Mouse (Mus musculus) small intestine, adult 2 months (tissue): Measurements from ENCODE around the gene Cyren. TPM values are rescaled to one million over a fixed set of nuclear protein-coding genes. Genes with fewer than 3 reads are reported as not detected.

Experiments
- H3K27ac ChIP-seq: fragments of 200-500 bp; 2 replicates; pipeline ENCODE4 v1.5.1; 2012; ENCODE audit warnings: low read depth, low read length, control low read depth, inconsistent platforms; ENCODE audit not compliant: insufficient read depth
- H3K27me3 ChIP-seq: fragments of 200-500 bp; 2 replicates; pipeline ENCODE4 v1.6.1; 2012; ENCODE audit warnings: mild to moderate bottlenecking, moderate library complexity, low read length, inconsistent platforms; ENCODE audit not compliant: control insufficient read depth, insufficient read depth
- H3K36me3 ChIP-seq: fragments of 200-500 bp; 2 replicates; pipeline ENCODE4 v1.6.1; 2012; ENCODE audit warnings: mild to moderate bottlenecking, low read length, control low read depth, inconsistent platforms; ENCODE audit not compliant: control insufficient read depth, insufficient read depth
- H3K4me1 ChIP-seq: fragments of 200-500 bp; 2 replicates; pipeline ENCODE4 v1.6.1; 2012; ENCODE audit warnings: low read length, inconsistent platforms, mixed read lengths; ENCODE audit not compliant: control insufficient read depth, insufficient read depth, insufficient read length
- H3K4me3 ChIP-seq: fragments of 200-500 bp; 2 replicates; pipeline ENCODE4 v1.5.1; 2012; ENCODE audit warnings: low read depth, mild to moderate bottlenecking, control low read depth, inconsistent platforms, low read length, moderate library complexity
- CTCF ChIP-seq: fragments of 200-500 bp; IDR thresholded peaks from 2 replicates; pipeline ENCODE4 v1.5.1; 2012; ENCODE audit warnings: low read depth, mild to moderate bottlenecking, control low read depth, inconsistent platforms, low read length, moderate library complexity, mixed read lengths; ENCODE audit not compliant: insufficient replicate concordance, insufficient read length; ENCODE audit errors: extremely low read depth
- POLR2A ChIP-seq: fragments of 200-500 bp; IDR thresholded peaks from 2 replicates; pipeline ENCODE4 v1.6.1; 2012; ENCODE audit warnings: low read depth, mild to moderate bottlenecking, control low read depth, inconsistent platforms, low read length, moderate library complexity
- whole genome bisulfite sequencing: fragments of 180-500 bp; shearing (Covaris S2); methylation state at CpG from one replicate; pipeline ENCODE4 v1.1.7; 2018; 5-methylcytosine and 5-hydroxymethylcytosine counted together
- polyA plus RNA-seq: library from polyadenylated mRNA; depleted of rRNA; stranded (reverse); fragments of >200 nt; gene quantifications from 2 replicates; pipeline ENCODE4 v1.2.3, GENCODE M21; 2012

The Cyren gene
- polyA plus RNA-seq, 1 experiment = 1.6 TPM

DNA sequence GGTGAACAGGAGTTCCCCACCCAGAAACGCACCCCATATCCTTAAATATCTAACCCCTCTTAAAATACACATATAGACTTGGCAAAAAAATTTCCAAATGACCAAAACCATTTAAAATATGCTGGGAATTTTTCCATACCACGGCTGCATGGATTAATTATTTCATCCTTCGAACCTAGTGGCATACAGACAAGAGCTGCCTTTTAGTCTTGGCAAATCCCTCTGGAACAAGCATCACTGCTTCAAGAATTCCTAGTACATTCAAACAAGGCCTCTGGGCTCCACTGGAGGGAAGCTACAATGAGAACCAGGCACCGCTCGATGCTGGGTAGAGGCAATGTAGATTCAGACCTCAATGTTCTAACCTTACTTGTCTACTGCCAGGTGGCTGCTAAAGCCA is 7.1 kb downstream of the Cyren start:
- 80% methylated on average over 5 of the region's 5 CpGs for WGBS
- H3K4me1 ChIP-seq = peaks cover 21% of the 10 kb centered on the region

DNA sequence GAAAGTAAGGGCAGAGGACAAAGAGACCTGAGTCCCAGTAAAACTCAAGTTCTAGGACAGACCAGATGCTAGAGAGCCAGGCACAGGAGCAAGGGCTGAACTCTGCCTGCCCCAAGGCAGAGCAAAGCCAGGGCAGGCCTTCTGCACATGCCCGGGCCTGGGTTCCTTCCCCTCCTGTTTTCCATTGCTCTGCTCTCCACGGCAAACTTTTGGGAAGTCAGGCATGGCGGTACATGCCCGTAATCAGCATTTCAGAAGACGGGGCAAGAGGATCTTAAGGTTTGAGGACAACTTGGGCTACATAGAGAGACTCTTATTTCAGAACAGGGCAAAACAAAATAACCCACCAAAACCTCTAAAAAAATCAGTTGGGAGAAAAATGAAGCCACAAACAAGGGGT is 7.7 kb downstream of the Cyren start:
- TF ChIP-seq POLR2A = no peak
- TF ChIP-seq CTCF = no peak
- 82% methylated on average over 5 of the region's 5 CpGs for WGBS
- no peaks in the 10 kb centered on the region for H3K27me3 ChIP-seq
- no peak overlapping the region for H3K4me3 ChIP-seq
- H3K27ac ChIP-seq = no peak overlapping the region
- H3K36me3 ChIP-seq = peaks cover 3% of the 10 kb centered on the region
- peaks cover 26% of the 10 kb centered on the region for H3K4me1 ChIP-seq

More for the DNA sequence above, 7.1 kb downstream of the Cyren start:
- peaks cover 3% of the 10 kb centered on the region for H3K36me3 ChIP-seq
- H3K4me3 ChIP-seq = no peak overlapping the region
- H3K27me3 ChIP-seq = no peaks in the 10 kb centered on the region
- TF ChIP-seq POLR2A = no peak
- H3K27ac ChIP-seq = no peak overlapping the region

DNA sequence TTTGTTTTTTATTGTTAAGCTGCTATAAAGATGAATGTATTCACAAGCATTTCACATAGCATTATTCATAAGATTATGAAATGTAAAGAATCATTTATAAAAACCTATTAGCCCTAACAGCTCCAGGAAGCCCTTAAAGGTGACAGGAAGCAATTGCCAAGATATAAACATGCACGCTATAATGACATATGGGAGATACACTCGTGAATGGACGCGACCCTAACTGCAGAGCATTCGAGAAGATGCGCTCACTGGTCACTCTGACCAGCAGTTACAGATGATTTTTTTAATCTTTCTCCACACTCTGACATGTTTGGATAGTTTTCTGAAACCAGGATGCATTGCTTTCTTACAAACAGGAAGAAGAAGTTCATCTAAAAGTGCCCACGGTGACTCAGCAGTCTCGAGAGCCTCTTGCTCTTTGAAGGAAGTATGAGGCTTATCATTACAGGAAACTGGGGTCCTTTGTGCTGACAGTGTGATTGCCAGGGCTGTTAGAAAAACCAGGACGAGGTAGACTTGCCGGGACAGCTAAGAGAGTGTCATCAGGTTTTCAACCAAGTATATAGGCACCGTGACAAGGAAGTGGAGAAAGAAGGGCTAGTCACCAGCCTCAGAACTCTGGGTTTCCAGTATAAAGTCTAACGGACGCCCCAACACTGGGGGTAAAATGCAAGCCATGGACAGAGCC is 8.5 kb downstream of the Cyren start:
- peaks cover 3% of the 10 kb centered on the region for H3K36me3 ChIP-seq
- 37% methylated on average over 13 of the region's 13 CpGs for WGBS
- peaks cover 26% of the 10 kb centered on the region for H3K4me1 ChIP-seq
- TF ChIP-seq CTCF (no peak), POLR2A (no peak)
- H3K27ac ChIP-seq = peak overlapping the region; percentile 57
- H3K27me3 ChIP-seq = no peaks in the 10 kb centered on the region
- H3K4me3 ChIP-seq = no peak overlapping the region

DNA sequence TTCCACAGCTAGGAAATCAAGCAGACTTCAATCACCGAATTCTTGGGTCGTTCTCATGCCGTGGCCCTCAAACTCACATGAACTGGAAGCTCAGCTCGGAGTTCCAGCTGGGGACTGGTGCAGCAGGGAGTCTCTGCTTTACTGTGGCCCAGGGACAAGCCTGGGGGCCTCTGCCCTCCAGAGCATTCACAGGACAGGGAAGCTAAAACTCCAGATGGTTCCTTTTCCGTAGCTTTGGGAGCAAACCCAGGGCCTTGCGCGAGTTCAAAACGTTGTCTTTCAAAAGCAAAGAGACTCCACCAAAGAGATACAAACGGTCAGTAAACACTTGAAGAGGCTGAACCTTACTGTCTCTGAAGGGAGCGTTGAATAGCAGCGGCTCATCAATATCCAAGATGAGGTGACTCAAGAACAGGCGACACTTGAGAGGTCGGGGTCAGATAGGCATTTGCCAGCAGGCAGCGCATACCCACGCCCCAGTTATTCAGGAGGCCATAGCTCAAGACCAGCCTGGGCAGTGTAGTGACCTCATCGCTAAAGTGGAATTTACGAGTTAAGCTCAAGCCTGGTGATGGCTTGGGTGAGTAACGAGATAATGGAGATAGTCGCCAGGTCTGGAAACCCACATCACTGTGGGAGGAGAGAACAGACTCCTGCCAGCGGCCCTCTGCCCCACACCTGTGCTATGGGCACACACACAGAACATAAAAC is 9.2 kb downstream of the Cyren start:
- Histone ChIP-seq H3K27me3 (no peaks in the 10 kb centered on the region), H3K27ac (peak overlapping the region; percentile 40), H3K4me1 (peaks cover 31% of the 10 kb centered on the region), H3K36me3 (peaks cover 3% of the 10 kb centered on the region), H3K4me3 (no peak overlapping the region)
- TF ChIP-seq CTCF = no peak
- no peak for TF ChIP-seq POLR2A
- 74% methylated on average over 20 of the region's 20 CpGs for WGBS

DNA sequence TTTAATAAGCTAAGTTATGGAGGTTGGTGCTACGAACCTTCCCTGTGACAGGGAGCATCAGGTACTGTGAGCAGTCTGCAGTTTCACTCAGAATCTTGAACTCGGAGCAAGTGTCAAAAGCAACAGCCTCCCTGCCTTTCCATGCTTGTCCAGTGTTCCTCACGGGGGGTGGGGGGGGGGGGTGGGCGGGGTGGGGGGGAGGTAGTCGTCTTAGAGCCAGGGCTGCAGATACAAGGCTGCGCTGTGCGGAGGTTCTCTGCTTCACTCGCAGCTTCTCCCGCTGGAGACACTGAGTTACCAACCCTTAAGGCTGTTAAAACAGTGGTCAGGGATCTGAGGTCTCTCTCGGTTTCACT is 9.9 kb downstream of the Cyren start:
- no peak for TF ChIP-seq CTCF
- TF ChIP-seq POLR2A = no peak
- H3K27ac ChIP-seq = peak overlapping the region; percentile 40; the same call in 1 of the 2 replicates
- no peak overlapping the region for H3K4me3 ChIP-seq
- H3K27me3 ChIP-seq = no peaks in the 10 kb centered on the region
- H3K4me1 ChIP-seq = peaks cover 31% of the 10 kb centered on the region
- peaks cover 3% of the 10 kb centered on the region for H3K36me3 ChIP-seq
- 65% methylated on average over 10 of the region's 10 CpGs for WGBS

DNA sequence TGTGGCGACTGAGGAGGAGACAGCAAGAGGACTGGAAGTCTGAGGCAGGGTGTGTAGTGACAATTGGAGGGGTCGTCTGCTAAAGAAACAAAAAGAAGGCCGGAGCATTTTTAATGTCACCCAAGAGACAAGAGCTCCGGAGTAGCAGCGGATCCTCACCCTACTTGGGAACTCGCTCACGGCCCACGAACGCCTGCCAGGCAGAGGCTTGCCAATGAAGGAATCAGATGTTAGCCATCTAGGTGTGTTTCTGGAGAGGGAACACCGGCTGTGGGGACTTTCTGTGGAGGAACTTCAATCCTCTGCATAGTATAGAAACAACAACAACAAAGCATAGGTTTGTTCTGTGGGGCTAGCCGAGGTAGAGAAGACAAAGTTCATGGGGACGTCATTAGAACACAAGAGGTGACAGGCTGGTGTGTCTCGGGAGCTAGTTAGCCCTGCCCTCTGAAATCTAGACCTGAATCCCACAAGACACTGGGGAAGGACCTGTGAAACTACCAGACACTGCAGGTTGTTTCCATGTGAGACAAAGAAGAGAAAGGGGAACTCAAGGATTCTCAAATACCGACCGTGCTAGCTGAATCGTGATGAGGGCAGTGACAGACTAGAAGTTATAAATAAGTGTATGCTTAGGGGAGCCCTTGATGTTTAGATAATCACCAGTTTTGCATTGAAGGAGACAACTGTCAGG is 10.4 kb downstream of the Cyren start:
- H3K27ac ChIP-seq = peak overlapping the region; percentile 25; the same call in 1 of the 2 replicates
- H3K4me1 ChIP-seq = peaks cover 31% of the 10 kb centered on the region
- no peak overlapping the region for H3K4me3 ChIP-seq
- H3K27me3 ChIP-seq = no peaks in the 10 kb centered on the region
- 65% methylated on average over 16 of the region's 16 CpGs for WGBS
- TF ChIP-seq POLR2A (no peak), CTCF (no peak)
- H3K36me3 ChIP-seq = no peaks in the 10 kb centered on the region; the same call in 1 of the 2 replicates

DNA sequence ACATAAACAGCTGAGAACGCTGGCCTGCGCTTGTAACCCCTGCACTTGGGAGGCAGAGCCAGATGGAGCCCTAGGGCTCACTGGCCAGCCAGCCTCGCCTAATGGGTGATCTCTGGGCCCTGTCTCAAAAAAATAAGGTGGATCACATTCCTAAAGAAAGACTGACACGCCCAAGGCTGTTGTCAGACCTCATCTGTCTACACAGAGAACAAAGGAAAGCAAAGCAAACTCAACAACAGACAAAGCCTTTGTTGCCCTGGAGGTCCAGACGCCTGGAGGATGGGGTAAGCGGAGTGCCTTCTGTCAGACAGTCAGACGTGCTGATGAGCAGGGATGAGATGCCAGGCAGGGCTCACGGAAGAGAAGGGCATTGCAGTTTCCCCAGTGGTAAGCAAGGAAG is 11.1 kb downstream of the Cyren start:
- H3K36me3 ChIP-seq = no peaks in the 10 kb centered on the region; the same call in 1 of the 2 replicates
- WGBS = 81% methylated on average over 8 of the region's 8 CpGs
- H3K27me3 ChIP-seq = no peaks in the 10 kb centered on the region
- peaks cover 31% of the 10 kb centered on the region for H3K4me1 ChIP-seq
- H3K27ac ChIP-seq = peak overlapping the region; percentile 25; the same call in 1 of the 2 replicates
- TF ChIP-seq CTCF (no peak), POLR2A (no peak)
- no peak overlapping the region for H3K4me3 ChIP-seq
